Mouse (Mus musculus) neural tube, embryonic 14.5 days (tissue): ENCODE data around the gene Tmie. TPM values are rescaled to one million over a fixed set of nuclear protein-coding genes. Genes with fewer than 3 reads are reported as not detected.

Source experiments
- ATAC-seq: fragments of 200-750 bp; cut with Nextera tagmentation; 2 replicates; pipeline ENCODE4 v1.8.0; 2017; ENCODE audit warnings: low read depth, mild to moderate bottlenecking, moderate TSS enrichment, moderate library complexity
- H3K27ac ChIP-seq: fragments of 300-500 bp; sonication (generic); 2 replicates; pipeline ENCODE4 v1.5.1; 2014; ENCODE audit warnings: low read depth, mild to moderate bottlenecking, control low read depth, low read length, moderate library complexity, mixed read lengths
- H3K27me3 ChIP-seq: fragments of 300-500 bp; sonication (generic); 2 replicates; pipeline ENCODE4 v1.6.1; 2014; ENCODE audit warnings: low read length; ENCODE audit not compliant: control insufficient read depth, insufficient read depth
- H3K36me3 ChIP-seq: fragments of 300-500 bp; sonication (generic); 2 replicates; pipeline ENCODE4 v1.6.1; 2014; ENCODE audit warnings: low read length, mixed read lengths; ENCODE audit not compliant: control insufficient read depth, insufficient read depth
- H3K4me1 ChIP-seq: fragments of 300-500 bp; sonication (generic); 2 replicates; pipeline ENCODE4 v1.6.1; 2014; ENCODE audit warnings: low read length; ENCODE audit not compliant: control insufficient read depth, insufficient read depth
- H3K4me2 ChIP-seq: fragments of 300-500 bp; sonication (generic); 2 replicates; pipeline ENCODE4 v1.6.1; 2014; ENCODE audit warnings: mild to moderate bottlenecking, low read depth, low read length, control low read depth
- H3K4me3 ChIP-seq: fragments of 300-500 bp; sonication (generic); 2 replicates; pipeline ENCODE4 v1.5.1; 2014; ENCODE audit warnings: low read depth, low read length, control low read depth, mixed read lengths
- H3K9ac ChIP-seq: fragments of 300-500 bp; sonication (generic); replicated peaks from 2 replicates; pipeline ENCODE4 v1.6.1; 2014; ENCODE audit warnings: low read depth, mild to moderate bottlenecking, control low read depth, low read length, mixed read lengths
- H3K9me3 ChIP-seq: fragments of 300-500 bp; sonication (generic); 2 replicates; pipeline ENCODE4 v1.6.1; 2016; ENCODE audit warnings: low read length; ENCODE audit not compliant: control insufficient read depth
- WGBS: fragments of 180-500 bp; shearing (Covaris S2); extraction: QIAGEN DNeasy Blood & Tissue Kit; methylation state at CpG from one replicate; pipeline ENCODE4 v1.1.7; 2014; 5-methylcytosine and 5-hydroxymethylcytosine counted together
- polyA plus RNA-seq: library from polyadenylated mRNA; unstranded; fragments of >200 nt; fragmentation: Nextera tagmentation; extraction: Ambion mirVana; gene quantifications from 2 replicates; pipeline ENCODE4 v1.2.1, GENCODE M21; 2014

Tmie gene
- polyA plus RNA-seq, 1 experiment from 2014 or later: 3.1 TPM

GRCm38 (mm10) chr9:110877888-110878287, 2.0 kb downstream of the Tmie start:
- H3K9ac ChIP-seq: no peak overlapping the region
- H3K4me2 ChIP-seq: no peak overlapping the region
- 81% methylated on average over 5 of the region's 5 CpGs for WGBS
- peaks cover 25% of the 10 kb centered on the region for H3K27me3 ChIP-seq
- peaks cover 17% of the 10 kb centered on the region for H3K4me1 ChIP-seq
- no peak for ATAC-seq
- no peak overlapping the region for H3K4me3 ChIP-seq
- no peaks in the 10 kb centered on the region for H3K9me3 ChIP-seq
- H3K27ac ChIP-seq: no peak overlapping the region
- no peaks in the 10 kb centered on the region for H3K36me3 ChIP-seq

GRCm38 (mm10) chr9:110877353-110877752, 2.6 kb downstream of the Tmie start:
- peaks cover 29% of the 10 kb centered on the region for H3K27me3 ChIP-seq
- whole genome bisulfite sequencing: 95% methylated on average over 1 of the region's 1 CpGs

GRCm38 (mm10) chr9:110875288-110875695, 4.6 kb downstream of the Tmie start:
- Histone ChIP-seq H3K36me3 (no peaks in the 10 kb centered on the region), H3K27ac (no peak overlapping the region), H3K4me3 (no peak overlapping the region), H3K4me1 (peaks cover 14% of the 10 kb centered on the region), H3K4me2 (no peak overlapping the region), H3K9ac (no peak overlapping the region), H3K9me3 (no peaks in the 10 kb centered on the region), H3K27me3 (peaks cover 18% of the 10 kb centered on the region)
- ATAC-seq: peak; percentile 42; the same call in 1 of the 2 replicates
- 13% methylated on average over 6 of the region's 6 CpGs for WGBS

More at GRCm38 (mm10) chr9:110877353-110877752, 2.6 kb downstream of the Tmie start:
- Histone ChIP-seq H3K9me3 (no peaks in the 10 kb centered on the region), H3K4me3 (no peak overlapping the region), H3K9ac (no peak overlapping the region), H3K27ac (no peak overlapping the region), H3K4me2 (no peak overlapping the region), H3K4me1 (peaks cover 17% of the 10 kb centered on the region), H3K36me3 (no peaks in the 10 kb centered on the region)
- no peak for ATAC-seq

GRCm38 (mm10) chr9:110874660-110875191, 5.2 kb downstream of the Tmie start:
- Histone ChIP-seq H3K27me3 (peaks cover 13% of the 10 kb centered on the region), H3K4me1 (peaks cover 11% of the 10 kb centered on the region; the same call in 1 of the 2 replicates), H3K4me2 (no peak overlapping the region), H3K4me3 (no peak overlapping the region), H3K36me3 (no peaks in the 10 kb centered on the region), H3K9ac (no peak overlapping the region), H3K27ac (no peak overlapping the region), H3K9me3 (no peaks in the 10 kb centered on the region)
- WGBS: 6% methylated on average over 3 of the region's 3 CpGs
- ATAC-seq: peak; percentile 63

GRCm38 (mm10) chr9:110873681-110874659, 5.9 kb downstream of the Tmie start:
- Histone ChIP-seq H3K9ac (peak overlapping the region; percentile 17; the same call in 1 of the 2 replicates), H3K27me3 (peaks cover 7% of the 10 kb centered on the region; the same call in 1 of the 2 replicates), H3K36me3 (no peaks in the 10 kb centered on the region), H3K4me2 (peak overlapping the region; percentile 40), H3K4me1 (peaks cover 11% of the 10 kb centered on the region; the same call in 1 of the 2 replicates), H3K4me3 (peak overlapping the region; percentile 20), H3K9me3 (no peaks in the 10 kb centered on the region), H3K27ac (no peak overlapping the region)
- WGBS: 9% methylated on average over 33 of the region's 40 CpGs
- ATAC-seq: peak; percentile 71

GRCm38 (mm10) chr9:110871030-110871429, 8.9 kb downstream of the Tmie start:
- Histone ChIP-seq H3K9me3 (no peaks in the 10 kb centered on the region), H3K27ac (no peak overlapping the region), H3K9ac (no peak overlapping the region), H3K4me2 (no peak overlapping the region), H3K36me3 (no peaks in the 10 kb centered on the region), H3K4me3 (no peak overlapping the region), H3K27me3 (0 out of 2 replicates have a peak, but pooled peaks cover 7% of the 10 kb centered on the region), H3K4me1 (peaks cover 11% of the 10 kb centered on the region; the same call in 1 of the 2 replicates)
- WGBS: 18% methylated on average over 7 of the region's 7 CpGs
- ATAC-seq: no peak

GRCm38 (mm10) chr9:110858967-110859596, 20.8 kb downstream of the Tmie start:
- Histone ChIP-seq H3K27ac (no peak overlapping the region), H3K27me3 (no peaks in the 10 kb centered on the region; the same call in 1 of the 2 replicates), H3K36me3 (no peaks in the 10 kb centered on the region), H3K9me3 (no peaks in the 10 kb centered on the region), H3K4me1 (no peaks in the 10 kb centered on the region), H3K4me2 (no peak overlapping the region), H3K9ac (no peak overlapping the region), H3K4me3 (no peak overlapping the region)
- ATAC-seq: no peak
- 82% methylated on average over 5 of the region's 5 CpGs for WGBS

- no peak overlapping the region for H3K27ac ChIP-seq
- no peak for ATAC-seq
- H3K9me3 ChIP-seq: no peaks in the 10 kb centered on the region
- H3K9ac ChIP-seq: no peak overlapping the region
- 54% methylated on average over 5 of the region's 5 CpGs for WGBS
- H3K4me3 ChIP-seq: no peak overlapping the region
- no peaks in the 10 kb centered on the region; the same call in 1 of the 2 replicates for H3K27me3 ChIP-seq
- H3K4me1 ChIP-seq: no peaks in the 10 kb centered on the region
- H3K4me2 ChIP-seq: no peak overlapping the region
- H3K36me3 ChIP-seq: no peaks in the 10 kb centered on the region
Observed at GRCm38 (mm10) chr9:110858523-110858922, 21.4 kb downstream of the Tmie start.
